Mouse (Mus musculus) telencephalon, adult 2 months (tissue): ENCODE measurements at regions not wholly inside any gene's neighbourhood (a gene's known extent, or its start where the extent isn't known, plus 50 kb on each side); places are given as distances from the start of the nearest gene placed in this dataset.
A peak's percentile ranks its signal among the peaks of the same experiment; 100 is the strongest.

Experiments used
- DNase-seq: peaks from one replicate; pipeline ENCODE4 v3.0.0-alpha.2; 2011; ENCODE audit warnings: low read depth, low spot score

DNA sequence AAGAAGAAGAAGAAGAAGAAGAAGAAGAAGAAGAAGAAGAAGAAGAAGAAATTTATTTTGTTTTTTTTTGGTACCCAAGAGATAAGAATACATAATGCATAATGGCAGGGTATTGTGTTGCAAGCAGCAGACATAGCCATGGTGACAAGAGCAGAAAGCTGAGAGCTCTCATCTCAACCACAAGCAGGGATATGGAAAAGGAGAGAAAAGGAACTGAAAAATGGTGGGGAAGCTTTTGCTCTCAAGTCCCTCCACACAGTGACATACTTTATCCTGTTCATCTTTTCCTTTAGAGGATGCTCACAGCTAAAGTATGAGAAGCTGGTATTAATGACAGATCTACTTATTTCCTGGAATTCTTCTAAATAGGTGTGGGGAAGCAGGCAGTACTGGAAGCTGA is 115.2 kb upstream of the Pik3r1 start:
- DNase-seq, result no peak

DNA sequence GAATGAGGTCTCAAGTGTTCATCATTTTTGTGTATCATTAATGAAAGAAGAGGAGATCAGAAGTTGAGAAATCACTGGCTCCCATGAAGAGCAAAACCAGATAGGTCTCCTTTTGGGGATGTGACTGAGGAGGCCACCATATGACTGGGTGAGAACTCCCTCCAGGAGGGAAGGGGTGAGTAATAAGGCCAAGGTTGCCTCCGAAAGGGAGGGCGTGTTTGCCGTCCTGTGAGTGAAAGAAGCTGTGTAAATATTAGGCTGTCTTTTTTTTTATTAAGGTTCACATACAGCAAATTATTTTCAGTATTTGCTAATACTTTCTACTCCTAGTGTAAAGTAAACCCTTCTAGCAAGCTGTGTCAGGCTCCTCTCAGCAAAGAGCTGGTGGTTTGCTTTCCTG is 116.7 kb upstream of the Pik3r1 start:
- DNase-seq, result no peak

DNA sequence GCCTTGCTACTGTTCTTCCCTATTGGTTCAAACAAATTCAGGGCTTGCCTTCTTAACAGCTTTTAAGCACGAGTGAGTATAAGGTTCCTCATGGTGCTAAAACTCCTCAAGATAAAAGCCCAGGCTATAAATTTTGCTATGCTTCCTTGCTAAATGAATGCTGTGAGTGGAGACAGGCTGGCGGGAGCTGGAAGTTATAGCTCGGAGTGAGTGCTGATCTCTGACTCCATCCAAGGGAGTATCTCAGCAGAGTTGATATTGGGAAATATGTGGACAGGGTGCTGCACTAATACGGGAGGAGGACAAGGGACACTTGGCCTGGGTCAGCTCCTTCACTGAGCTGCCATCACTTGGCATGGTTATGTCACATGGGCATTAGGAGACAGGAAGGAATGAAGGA is 123.5 kb upstream of the Pik3r1 start:
- DNase-seq, result no peak

DNA sequence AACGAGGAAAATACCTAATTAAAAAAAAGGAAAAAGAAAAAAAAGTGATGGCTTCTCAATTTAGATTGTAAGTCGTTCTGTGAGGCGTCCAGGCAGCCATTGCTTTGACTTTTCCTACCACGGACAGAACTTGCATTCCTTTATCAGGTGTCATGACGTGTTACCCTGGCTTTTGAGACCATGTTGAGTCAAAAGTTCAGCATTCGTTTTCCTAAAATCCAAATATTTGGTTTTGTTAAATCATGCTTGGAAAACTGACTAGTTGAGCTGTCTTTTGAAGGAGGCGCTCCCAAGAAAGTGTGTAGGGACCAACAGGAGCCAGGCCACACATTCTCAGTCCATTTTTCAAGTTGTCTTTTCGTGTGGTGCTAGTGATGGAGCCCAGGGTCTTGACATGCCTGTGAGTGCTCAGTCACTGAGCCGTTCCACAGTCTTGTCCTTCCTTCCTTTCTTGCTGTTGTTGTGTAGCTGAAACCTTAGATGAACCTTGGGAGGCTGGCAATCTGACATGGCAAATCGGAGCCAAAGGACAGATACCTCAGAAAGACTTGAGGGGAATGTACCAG is 125.1 kb upstream of the Pik3r1 start:
- DNase-seq, result no peak

DNA sequence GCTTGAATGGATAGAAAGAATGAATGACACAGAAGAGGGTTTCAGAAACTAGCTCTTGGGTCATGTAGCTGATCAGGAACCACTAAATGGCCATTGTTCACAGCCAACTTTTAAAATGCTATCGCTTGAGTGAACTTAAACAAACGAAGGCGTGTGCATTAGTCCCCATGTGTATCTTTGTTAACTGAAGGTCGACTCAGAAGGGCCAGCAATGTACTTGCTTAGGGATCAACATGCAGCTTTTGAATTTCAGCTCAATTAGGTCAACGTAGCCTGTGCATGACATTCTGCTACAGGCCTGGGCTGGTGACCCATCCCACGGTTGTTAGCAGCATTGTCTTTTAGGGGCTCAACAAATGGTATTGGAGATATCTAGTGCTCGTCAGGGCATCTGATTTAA is 127.1 kb upstream of the Pik3r1 start:
- DNase-seq, result no peak

DNA sequence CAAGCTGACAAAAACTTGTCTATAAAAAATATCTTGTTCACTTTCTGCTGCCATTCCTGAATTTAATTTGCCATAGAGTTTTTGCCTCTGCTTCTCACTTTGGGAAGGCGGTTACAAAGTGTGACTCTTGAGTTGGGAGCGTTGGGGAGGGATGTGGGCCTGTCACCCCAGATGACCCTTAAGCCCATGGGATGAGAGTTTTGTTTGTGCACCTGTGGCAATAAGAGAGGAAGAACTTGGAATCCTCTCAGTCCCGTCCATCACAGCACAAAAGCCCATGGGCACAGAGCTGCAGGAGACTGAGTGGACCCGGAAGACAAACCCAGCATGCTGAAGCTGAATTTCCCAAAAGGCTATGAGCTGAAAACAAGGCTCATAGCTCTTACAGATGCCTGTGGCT is 127.7 kb upstream of the Pik3r1 start:
- DNase-seq, result no peak

DNA sequence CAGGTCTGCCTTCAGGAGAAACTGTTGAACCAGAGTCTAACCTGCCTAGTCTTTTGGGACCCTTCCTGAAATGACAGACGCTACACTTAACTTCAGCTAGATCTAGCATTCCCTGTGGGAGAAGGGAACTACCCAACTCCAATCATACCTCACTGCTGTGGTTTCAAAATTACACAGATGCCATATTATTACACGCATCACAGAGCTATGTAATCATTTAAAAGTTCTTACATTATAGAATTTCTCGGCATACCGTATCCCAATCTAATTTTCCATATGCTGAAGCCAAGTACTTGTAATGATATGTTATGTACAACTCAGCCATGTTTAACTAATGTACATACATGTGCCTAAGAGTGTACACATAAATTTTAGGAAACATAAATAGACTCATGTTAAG is 128.9 kb upstream of the Pik3r1 start:
- DNase-seq, result no peak

DNA sequence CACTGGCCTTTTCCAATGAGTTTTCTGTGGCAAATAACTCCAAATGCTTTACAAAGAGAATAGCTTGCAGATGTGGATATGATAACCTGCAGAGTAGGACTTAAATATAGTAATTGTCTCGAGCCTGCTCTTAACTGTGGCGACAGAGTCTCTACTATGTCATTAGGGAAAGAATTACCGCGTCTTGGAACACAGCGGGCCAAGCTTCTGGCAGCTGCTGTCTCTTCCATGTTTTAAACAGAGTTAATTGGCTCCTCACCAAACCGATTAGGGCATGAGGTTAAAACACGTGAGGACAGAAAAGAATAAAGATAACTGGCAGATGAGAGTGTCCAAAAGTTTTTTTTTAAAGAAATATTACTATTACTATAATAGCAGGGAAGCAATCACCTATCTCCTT is 134.2 kb upstream of the Pik3r1 start:
- DNase-seq, result no peak

DNA sequence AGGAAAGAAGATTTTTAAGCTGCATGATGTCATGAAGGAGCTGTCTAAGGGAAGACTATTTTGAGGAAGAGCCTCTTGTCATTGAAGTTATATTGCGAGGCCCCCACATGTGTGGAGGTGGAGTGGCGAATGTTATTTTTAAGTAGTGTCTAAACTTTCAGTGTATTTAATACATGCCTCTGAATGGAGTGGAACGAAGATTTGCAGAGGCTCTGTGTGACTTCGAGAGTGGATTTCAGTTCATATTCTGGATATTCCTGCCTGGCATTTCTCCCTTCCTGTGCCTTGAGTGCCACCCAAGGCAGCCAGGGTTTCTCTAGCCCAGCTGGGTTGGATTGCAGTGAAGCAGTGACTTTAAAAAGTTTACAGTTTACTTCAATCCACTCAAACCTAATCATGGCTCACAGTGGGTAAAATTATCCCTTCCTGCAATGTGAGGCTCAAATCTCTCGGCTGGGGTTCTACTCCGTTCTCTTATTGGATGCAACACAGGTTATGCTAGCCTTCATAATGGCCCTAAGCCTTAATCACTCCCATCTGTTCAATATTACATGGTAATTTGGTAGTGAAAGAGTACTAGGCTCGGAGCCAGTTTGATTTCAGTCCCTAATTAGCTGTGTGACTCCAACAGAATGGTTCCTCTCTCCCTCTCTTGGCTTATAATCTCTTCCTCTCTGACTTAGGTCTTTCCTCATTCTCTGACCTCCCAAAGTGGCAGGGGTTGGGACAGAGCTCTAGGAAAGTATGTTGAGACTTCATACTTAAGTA is 138.1 kb upstream of the Pik3r1 start:
- DNase-seq, result peak; percentile 83

DNA sequence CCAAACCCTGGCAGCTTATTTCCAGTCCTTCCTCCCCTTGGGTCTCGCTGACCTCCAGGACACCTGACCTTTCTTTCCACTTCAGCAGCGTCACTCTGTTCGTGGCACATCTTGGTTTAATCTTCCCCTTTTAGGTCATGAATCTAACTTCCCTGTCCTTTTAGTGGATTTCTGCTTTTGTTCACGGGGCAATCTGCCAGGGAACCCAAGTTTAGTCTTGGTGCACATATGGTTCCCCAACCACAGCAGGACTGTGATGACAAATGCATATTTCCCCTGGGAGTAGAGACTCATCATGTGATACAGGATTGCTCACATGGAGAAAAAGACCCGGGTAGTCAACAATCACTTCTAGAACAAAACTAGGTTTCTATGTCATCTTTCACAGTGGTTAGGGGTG is 141.0 kb upstream of the Pik3r1 start:
- DNase-seq, result no peak

DNA sequence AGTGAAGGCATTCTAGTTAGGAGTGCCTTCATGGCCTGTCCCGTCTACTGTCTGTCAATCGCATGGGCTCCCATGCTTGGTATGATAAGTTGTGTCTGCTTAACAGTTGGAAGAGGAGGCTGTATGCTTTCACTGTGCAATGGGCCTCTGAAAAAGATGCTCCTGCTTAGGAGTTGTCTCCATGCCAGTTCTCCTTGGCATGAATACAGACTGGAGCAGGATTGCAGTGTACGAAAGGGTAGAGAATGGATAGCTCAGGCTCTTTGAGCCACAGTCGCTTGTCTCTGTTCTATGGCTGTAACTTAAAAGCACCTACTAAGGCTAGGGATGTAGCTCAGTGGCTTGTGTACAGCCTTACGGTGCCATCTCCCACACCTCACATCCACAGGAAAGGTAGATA is 142.7 kb upstream of the Pik3r1 start:
- no peak for DNase-seq

DNA sequence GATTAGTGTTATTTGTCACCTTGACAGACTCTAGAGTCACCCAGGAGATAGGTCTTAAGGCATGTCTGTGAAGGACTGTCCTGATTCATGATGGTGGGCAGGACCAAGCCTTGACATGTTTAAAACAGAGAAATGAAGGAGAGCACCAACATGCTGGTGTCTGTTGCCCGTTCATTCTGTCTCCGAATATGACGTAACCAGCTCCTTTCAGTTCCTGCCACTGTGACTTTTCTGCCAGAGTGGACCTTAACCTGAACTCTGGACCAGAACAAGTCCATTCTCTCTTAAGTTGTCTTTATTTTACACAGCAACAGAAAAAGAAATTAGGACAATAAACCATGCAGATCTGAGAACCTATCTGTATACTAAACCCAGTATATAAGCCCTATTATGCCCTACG is 146.1 kb upstream of the Pik3r1 start:
- no peak for DNase-seq

DNA sequence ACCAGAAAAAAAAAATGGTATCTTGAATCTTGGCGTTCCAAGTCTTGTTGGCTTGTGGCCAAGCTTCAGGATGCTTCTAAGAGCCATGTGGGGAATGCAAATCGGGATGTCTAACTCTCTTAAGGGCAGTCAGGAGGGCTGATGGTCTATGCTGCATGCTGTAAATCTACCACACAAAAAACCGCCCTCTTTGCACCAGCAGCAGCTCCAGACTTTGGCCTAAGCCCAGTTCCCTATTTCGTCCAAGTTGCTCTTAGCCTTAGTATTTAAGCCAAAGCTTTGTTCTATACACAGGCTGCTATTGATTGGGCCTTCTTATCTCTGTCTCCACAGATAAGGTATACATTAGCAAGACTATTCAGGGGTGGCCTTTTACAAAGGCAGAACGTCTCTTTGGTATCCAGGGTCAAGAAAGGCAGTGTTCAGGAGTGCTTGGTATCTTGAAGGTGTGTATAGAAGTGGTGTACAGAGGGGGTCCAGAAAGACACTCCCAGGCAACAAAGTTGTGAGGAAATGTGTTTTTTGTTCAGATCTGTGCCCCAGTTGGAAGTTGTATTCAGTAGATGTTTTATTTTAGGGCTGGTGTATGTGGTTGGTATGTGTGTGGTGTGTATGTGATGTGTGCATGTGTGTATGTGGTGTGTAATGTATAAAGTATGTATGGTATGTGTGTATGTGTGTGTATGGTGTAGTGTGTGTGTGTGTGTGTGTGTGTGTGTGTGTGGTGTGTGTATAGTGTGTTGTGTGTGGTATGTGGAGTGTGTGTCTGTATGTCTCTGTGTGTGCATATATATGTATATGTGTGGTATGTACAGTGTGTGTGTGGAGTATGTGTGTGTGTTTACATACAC is 146.9 kb upstream of the Pik3r1 start:
- DNase-seq, result peak; percentile 81

DNA sequence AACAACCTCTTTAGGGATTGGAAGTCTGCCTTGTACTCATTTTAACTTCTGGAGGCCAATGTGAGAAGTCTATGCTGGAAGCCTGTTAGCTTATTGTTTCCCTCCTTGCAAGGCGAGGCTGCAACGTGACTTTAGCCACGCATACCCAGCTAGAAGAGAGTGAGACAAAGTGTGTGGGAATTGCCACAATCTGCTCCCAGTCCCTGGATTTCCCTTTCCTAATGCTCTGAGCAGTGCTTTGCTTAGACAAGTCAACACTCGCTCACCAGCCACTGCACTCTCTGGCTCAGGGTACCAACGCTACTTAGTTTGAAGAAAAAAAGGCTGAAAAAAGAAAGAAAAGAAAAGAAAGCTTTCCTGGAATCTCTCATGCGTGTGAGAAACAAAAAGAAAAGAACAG is 147.5 kb upstream of the Pik3r1 start:
- peak; percentile 71 for DNase-seq

DNA sequence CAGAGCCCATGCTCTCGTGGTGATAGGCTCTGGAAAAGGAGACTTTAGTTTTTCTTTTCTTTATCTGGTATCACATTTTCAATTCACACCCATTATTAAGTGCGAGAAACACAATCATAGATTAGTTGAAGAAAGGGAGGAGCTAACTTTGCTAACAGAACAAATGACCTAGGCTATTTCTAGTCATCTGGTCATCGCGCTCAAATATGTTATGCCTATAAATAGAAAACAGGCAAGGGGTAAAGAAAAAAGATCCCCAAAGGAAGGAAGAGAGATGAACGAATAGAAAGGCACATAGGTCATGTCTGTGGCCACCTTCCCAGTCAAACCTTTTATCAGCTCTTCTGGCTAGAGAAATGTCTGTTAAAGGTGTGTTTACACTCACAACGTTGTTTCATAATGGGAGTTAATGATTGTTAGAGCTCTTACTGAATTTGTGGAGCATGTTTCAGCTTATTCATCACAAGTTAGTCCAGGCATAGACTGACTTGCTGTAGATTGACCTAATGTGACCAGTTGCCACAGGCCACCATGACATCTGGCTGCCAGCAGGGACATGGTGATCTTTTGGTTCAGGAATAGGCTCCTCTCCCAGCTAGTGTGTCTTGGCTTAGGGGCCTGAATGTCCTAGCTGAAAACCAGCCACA is 148.1 kb upstream of the Pik3r1 start:
- no peak for DNase-seq

DNA sequence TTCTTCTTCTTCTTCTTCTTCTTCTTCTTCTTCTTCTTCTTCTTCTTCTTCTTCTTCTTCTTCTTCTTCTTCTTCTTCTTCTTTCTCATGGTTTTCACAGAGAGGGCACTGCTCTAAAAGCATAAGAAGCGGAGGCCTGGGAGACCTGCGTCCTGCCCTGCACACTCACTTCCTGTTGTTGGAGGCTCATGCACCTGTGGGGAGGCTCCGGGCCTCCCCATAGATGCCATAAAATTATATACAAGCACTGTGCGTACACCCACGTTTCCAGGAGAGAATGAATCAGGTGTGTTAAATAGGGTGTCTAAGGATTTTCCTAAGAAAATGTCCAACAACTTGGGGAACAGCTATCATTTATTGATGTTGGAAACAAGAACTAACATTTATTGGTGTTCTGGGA is 148.9 kb upstream of the Pik3r1 start:
- no peak for DNase-seq

DNA sequence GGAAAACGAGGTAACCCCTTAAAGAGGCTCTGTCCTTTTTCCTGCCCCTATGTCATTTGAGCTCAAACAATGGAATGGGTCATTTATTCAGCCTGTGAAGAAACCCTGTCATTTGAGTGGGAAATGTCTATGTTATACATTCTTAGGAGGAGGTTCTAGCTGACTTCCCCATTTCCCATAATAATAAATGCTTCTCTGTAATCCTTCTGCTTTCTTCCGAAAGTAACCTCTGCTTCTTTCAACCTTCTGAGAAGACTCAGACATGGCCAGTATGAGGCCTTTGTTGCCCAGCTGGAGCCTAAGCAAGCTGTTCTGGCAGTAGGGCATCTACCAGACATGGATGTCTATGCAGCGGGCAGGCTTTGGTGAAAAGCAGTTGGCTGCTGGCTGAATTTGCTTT is 150.2 kb upstream of the Pik3r1 start:
- no peak for DNase-seq

DNA sequence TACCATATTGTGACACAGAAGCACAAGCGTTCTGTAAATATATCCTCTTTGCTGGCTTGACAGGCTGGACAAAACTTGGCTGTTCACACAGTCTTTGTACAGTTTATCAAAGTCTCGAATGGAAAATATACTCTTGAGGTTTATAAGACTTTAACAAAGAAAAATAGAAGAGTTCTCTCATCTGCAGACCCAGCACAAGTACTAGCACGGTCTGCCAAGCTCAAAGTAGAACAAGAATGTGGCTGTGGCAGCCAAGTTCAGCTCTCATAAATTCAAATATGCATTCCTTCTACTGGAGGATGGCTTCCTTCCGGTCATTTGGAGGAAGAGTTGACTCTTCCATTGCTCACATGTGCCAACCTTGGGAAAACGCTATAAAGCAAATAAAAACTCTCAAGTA is 151.2 kb upstream of the Pik3r1 start:
- DNase-seq, result no peak

DNA sequence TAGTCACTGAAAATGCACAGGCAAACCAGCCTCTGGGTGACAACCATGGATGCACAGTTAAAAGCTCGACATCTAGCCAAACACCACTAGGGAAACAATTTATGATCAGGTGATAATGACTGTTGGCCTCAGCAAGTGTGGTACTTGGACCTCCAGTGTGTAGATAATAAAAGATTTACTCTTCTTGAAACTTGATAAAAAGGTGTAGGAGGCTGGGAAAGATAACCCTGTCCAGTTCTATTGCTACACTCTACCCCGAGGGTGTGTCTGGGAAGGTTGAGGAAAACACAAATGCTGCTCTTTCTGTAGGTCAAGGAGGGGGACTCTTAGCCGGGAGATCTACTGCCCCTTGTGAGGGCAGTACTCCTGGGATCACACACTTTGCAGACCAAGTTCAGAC is 152.4 kb upstream of the Pik3r1 start:
- DNase-seq, result no peak

DNA sequence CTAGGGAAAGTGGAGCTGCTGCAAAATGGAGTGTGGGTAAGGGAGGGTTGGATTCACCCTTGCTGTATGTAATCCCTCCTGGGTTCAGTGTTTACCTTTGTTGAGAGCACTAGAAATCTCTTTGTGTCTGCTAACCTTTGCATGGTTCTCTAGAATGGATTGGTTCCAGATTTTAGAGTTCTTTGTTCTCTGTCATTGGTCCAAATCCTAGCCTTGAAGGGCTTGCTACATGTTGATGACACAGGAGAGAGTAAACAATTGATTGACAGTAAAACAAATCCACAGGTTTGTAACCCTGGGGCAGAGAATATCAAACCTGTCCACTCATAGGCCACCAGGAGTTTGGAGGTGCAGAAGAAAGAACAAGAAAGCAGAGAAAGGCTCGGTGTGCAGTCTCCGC is 156.6 kb upstream of the Pik3r1 start:
- no peak for DNase-seq

DNA sequence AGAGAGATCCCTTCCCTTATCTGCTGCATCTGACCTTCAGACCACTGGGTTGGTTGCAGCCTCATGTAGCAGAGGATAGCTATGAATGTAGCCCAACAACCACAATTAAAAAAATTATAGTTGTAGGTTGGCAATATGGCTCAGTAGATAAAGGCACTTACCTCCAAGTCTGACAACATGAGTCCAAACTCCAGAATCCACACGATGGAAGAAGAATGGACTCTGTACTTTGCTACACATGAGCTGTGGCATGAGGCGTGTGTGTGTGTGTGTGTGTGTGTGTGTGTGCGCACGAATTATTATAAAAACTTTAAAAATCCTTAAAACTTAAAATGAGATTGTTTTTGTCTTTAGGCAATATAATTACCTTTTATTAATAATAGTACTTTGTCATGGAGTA is 163.2 kb upstream of the Pik3r1 start:
- DNase-seq, result no peak

DNA sequence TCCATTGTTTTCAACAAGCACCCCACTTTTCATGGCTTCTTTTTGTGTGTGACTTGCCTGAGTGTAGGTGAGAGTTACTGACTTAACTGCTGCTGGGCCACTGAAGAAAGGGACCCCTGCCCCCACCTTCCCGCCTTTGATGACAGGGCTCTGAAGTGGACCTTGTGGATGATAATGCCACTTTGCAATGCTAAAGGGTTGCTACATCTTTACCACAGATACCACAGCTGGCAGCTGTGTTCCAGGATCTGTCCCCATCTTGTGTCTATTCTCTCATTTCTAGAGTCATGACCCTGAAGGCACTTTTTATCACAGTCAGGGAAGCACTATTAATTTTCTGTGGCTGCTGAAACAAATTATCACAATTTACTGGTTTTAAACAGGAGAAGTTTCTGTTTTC is 163.9 kb upstream of the Pik3r1 start:
- no peak for DNase-seq
